Comparison of ENCODE assay signal across 8 mouse cellular contexts in the genomic region with DNA sequence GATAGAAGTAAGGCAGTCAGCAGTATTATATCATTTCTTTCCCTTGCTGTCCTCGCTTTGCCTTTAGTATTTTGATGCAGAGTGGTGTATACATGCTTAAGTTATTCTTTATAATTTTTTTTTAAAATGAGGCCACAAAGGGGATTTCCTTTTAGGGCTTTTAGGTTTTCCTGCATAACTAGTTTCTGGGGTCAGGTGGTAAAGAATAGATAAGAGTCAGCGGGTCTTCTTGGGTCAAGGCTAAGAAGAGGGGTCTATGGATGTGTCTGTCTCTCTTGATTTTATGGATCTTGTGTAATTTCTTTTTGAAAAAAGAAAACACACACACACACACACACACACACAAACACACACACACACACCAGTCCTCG. TPM values are rescaled to one million over a fixed set of nuclear protein-coding genes. Genes with fewer than 3 reads are reported as not detected.
DNase-seq lines count a peak whose midpoint lies in the region; ATAC-seq and TF ChIP-seq lines count a peak whose summit lies in the region.

No protein-coding gene starts in this region.

- DNase-seq in lung, adult 2 months = no peak
- DNase-seq in lung, postnatal 4 days = no peak
- no peak for DNase-seq in right cerebral cortex, postnatal 36 days (ENCODE audit: low spot score in 2 of 2)
- no peak for DNase-seq in gastrocnemius, postnatal 14 days
- no peak for DNase-seq in embryo, embryonic 11 days

- H3K9me3 ChIP-seq in embryonic facial prominence, embryonic 15.5 days (replicated peaks) = no peaks in the 10 kb centered on the region
- H3K9me3 ChIP-seq in intestine, postnatal 0 days (ENCODE audit: control insufficient read depth) = no peaks in the 10 kb centered on the region
- no peaks in the 10 kb centered on the region for H3K9me3 ChIP-seq in neural tube, embryonic 13.5 days

- peaks cover 13% of the 10 kb centered on the region for H3K4me1 ChIP-seq in lung, adult 2 months (ENCODE audit: control insufficient read depth, insufficient read depth, low read length)
- peaks cover 21% of the 10 kb centered on the region for H3K4me1 ChIP-seq in embryonic facial prominence, embryonic 15.5 days
- peaks cover 6% of the 10 kb centered on the region for H3K4me1 ChIP-seq in intestine, postnatal 0 days (replicated peaks; ENCODE audit: control insufficient read depth, insufficient read depth, low read length)
- H3K4me1 ChIP-seq in neural tube, embryonic 13.5 days (replicated peaks) = peaks cover 50% of the 10 kb centered on the region

- H3K4me2 ChIP-seq in embryonic facial prominence, embryonic 15.5 days (replicated peaks) = peak overlapping the region; percentile 66
- H3K4me2 ChIP-seq in intestine, postnatal 0 days (replicated peaks; ENCODE audit: low read depth) = peak overlapping the region; percentile 64
- peak overlapping the region; percentile 66 for H3K4me2 ChIP-seq in neural tube, embryonic 13.5 days

- intact Hi-C loops in gastrocnemius, postnatal 14 days (cut with DNase I; ENCODE audit: low total_unique reads) = no loop called here

- H3K36me3 ChIP-seq in embryonic facial prominence, embryonic 15.5 days = no peaks in the 10 kb centered on the region
- H3K36me3 ChIP-seq in intestine, postnatal 0 days (ENCODE audit: control insufficient read depth, insufficient read depth) = no peaks in the 10 kb centered on the region
- no peaks in the 10 kb centered on the region for H3K36me3 ChIP-seq in neural tube, embryonic 13.5 days

- peak overlapping the region; percentile 91 for H3K27ac ChIP-seq in embryonic facial prominence, embryonic 15.5 days (replicated peaks)
- H3K27ac ChIP-seq in intestine, postnatal 0 days (ENCODE audit: low read depth, low read length) = peak overlapping the region; percentile 99
- H3K27ac ChIP-seq in neural tube, embryonic 13.5 days (replicated peaks) = peak overlapping the region; percentile 95

- TF ChIP-seq CTCF in lung, adult 2 months (IDR thresholded peaks at IDR 0.05; ENCODE audit: insufficient read depth, low read length) = no peak
- no peak for TF ChIP-seq CTCF in intestine, postnatal 0 days (IDR thresholded peaks at IDR 0.05; ENCODE audit: low read depth)

- no peak for TF ChIP-seq POLR2A in lung, adult 2 months (IDR thresholded peaks at IDR 0.05; ENCODE audit: borderline replicate concordance, extremely low read depth, low read depth, low read length)

- 19% methylated on average over 3 of the region's 3 CpGs for WGBS in lung, adult 2 months
- 33% methylated on average over 3 of the region's 3 CpGs for WGBS in embryonic facial prominence, embryonic 15.5 days
- 13% methylated on average over 3 of the region's 3 CpGs for WGBS in intestine, postnatal 0 days
- 31% methylated on average over 3 of the region's 3 CpGs for WGBS in neural tube, embryonic 13.5 days

- peak overlapping the region; percentile 82 for H3K4me3 ChIP-seq in lung, adult 2 months (replicated peaks; ENCODE audit: extremely low read depth, low read depth, low read length)
- H3K4me3 ChIP-seq in embryonic facial prominence, embryonic 15.5 days (replicated peaks) = peak overlapping the region; percentile 86
- peak overlapping the region; percentile 94 for H3K4me3 ChIP-seq in intestine, postnatal 0 days (ENCODE audit: low read depth, low read length)
- peak overlapping the region; percentile 87 for H3K4me3 ChIP-seq in neural tube, embryonic 13.5 days

- no peaks in the 10 kb centered on the region for H3K27me3 ChIP-seq in embryonic facial prominence, embryonic 15.5 days
- no peaks in the 10 kb centered on the region for H3K27me3 ChIP-seq in intestine, postnatal 0 days (replicated peaks; ENCODE audit: control insufficient read depth, insufficient read depth, low read length)
- H3K27me3 ChIP-seq in neural tube, embryonic 13.5 days = no peaks in the 10 kb centered on the region

- peak overlapping the region; percentile 93; the same call in 1 of the 2 replicates for H3K9ac ChIP-seq in embryonic facial prominence, embryonic 15.5 days
- peak overlapping the region; percentile 99 for H3K9ac ChIP-seq in intestine, postnatal 0 days (ENCODE audit: low read depth, low read length)
- H3K9ac ChIP-seq in neural tube, embryonic 13.5 days = peak overlapping the region; percentile 94

- ATAC-seq in embryonic facial prominence, embryonic 15.5 days (ENCODE audit: insufficient number of reproducible peaks, low FRiP score, low TSS enrichment, low read depth) = no peak
- ATAC-seq in intestine, postnatal 0 days = no peak
- no peak for ATAC-seq in neural tube, embryonic 13.5 days (ENCODE audit: low read depth)

RNA-seq across cellular contexts. Expression of a gene that starts 1.6 kb away (rescaled TPM):
- polyA plus RNA-seq in lung, adult 2 months (2012; rRNA removed) = 16.2 and 19.3 TPM in 2 replicates
- 13.0 and 14.4 TPM in 2 replicates for polyA plus RNA-seq in embryonic facial prominence, embryonic 15.5 days (2015; fragmentation: Nextera tagmentation; extraction: Ambion mirVana)
- polyA plus RNA-seq in intestine, postnatal 0 days (2015; fragmentation: Nextera tagmentation; extraction: Ambion mirVana) = 21.3 and 22.8 TPM in 2 replicates
- polyA plus RNA-seq in neural tube, embryonic 13.5 days (2015; fragmentation: Nextera tagmentation; extraction: Ambion mirVana) = 19.6 and 25.1 TPM in 2 replicates
- total RNA-seq in gastrocnemius, postnatal 14 days (2021) = 10 to 100 TPM; 12.5 to 14.6 TPM
